Mouse (Mus musculus): ENCODE results near the gene Ykt6. TPM values are rescaled to one million over a fixed set of nuclear protein-coding genes. Genes with fewer than 3 reads are reported as not detected.

The Ykt6 gene
- total and polyA plus RNA-seq, 3 experiments = 79.8 to 117 (median 95.8) TPM

- peaks cover 65 to 97% of the 10 kb centered on the region in 2 experiments for H3K36me3 ChIP-seq (replicated peaks in 1 of 2; ENCODE audit: control insufficient read depth in 1 of 2, insufficient read depth in 1 of 2, low read length in 1 of 2)
- TF ChIP-seq E2F4 (IDR thresholded peaks at IDR 0.05; ENCODE audit: insufficient replicate concordance, low read depth, low read length) (no peak), CHD2 (IDR thresholded peaks at IDR 0.05; ENCODE audit: low read length) (no peak), IRF4 (IDR thresholded peaks at IDR 0.05; ENCODE audit: low read depth, low read length) (no peak), MAFK (IDR thresholded peaks at IDR 0.05; ENCODE audit: insufficient replicate concordance, low read length) (no peak), POLR2A (IDR thresholded peaks at IDR 0.05; ENCODE audit: low read depth, low read length) (no peak), CTCF (conservative IDR thresholded peaks at IDR 0.05 in 1 of 2, IDR thresholded peaks at IDR 0.05 in 1 of 2; ENCODE audit: low read depth in 2 of 2, low read length in 2 of 2) (no peak), MAZ (IDR thresholded peaks at IDR 0.05; ENCODE audit: low read depth, low read length) (no peak), ZMIZ1 (IDR thresholded peaks at IDR 0.05; ENCODE audit: low read depth, low read length) (no peak), PAX5 (IDR thresholded peaks at IDR 0.05; ENCODE audit: low read length) (no peak), EP300 (IDR thresholded peaks at IDR 0.05; ENCODE audit: low read length) (no peak), JUND (conservative IDR thresholded peaks at IDR 0.05; ENCODE audit: low read depth, low read length) (no peak), BHLHE40 (IDR thresholded peaks at IDR 0.05; ENCODE audit: low read depth, low read length) (no peak), RCOR1 (conservative IDR thresholded peaks at IDR 0.05; ENCODE audit: low read depth, low read length) (no peak), SIN3A (IDR thresholded peaks at IDR 0.05; ENCODE audit: low read length) (no peak), CHD1 (IDR thresholded peaks at IDR 0.05; ENCODE audit: low read depth, low read length) (no peak), UBTF (IDR thresholded peaks at IDR 0.05; ENCODE audit: low read depth, low read length) (no peak), ZNF384 (IDR thresholded peaks at IDR 0.05; ENCODE audit: low read depth, low read length) (no peak), NRF1 (IDR thresholded peaks at IDR 0.05; ENCODE audit: low read depth, low read length) (no peak), MAX (IDR thresholded peaks at IDR 0.05; ENCODE audit: low read length) (no peak)
- dilution Hi-C loops (cut with MboI; ENCODE audit: extremely low pct_ligation_motif_present, extremely low pct_unique_long_range_greater_than_20kb, low sequenced_read_pairs) = no loop called here
- H3K27ac ChIP-seq (ENCODE audit: insufficient read depth, low read depth) = no peak overlapping the region
- no peaks in the 10 kb centered on the region for H3K4me1 ChIP-seq (ENCODE audit: control insufficient read depth in 1 of 2, insufficient read depth in 2 of 2)
- no peaks in the 10 kb centered on the region for H3K9me3 ChIP-seq (replicated peaks; ENCODE audit: low read length)
- H3K4me3 ChIP-seq (replicated peaks in 1 of 3; ENCODE audit: low read depth in 2 of 3, low read length in 2 of 3, poor library complexity in 1 of 3) = no peak overlapping the region
- in situ Hi-C loops (cut with MboI; ENCODE audit: low pct_ligation_motif_present, low pct_unique_long_range_greater_than_20kb, low sequenced_read_pairs) = no loop called here
- no peak for DNase-seq (ENCODE audit: extremely low read depth)
- H3K79me2 ChIP-seq (replicated peaks; ENCODE audit: control insufficient read depth, extremely low read depth, insufficient read depth, poor library complexity, severe bottlenecking) = no peaks in the 10 kb centered on the region
- H3K9ac ChIP-seq (ENCODE audit: insufficient read depth, low read depth) = no peak overlapping the region
- no peaks in the 10 kb centered on the region for H3K27me3 ChIP-seq (replicated peaks)
- no peak overlapping the region for H3K4me2 ChIP-seq (ENCODE audit: insufficient read depth, low read depth, poor library complexity, severe bottlenecking)
These were observed 11.3 kb downstream of the Ykt6 start for GRCm38 (mm10) chr11:5966751-5967150.

- dilution Hi-C loops (cut with MboI; ENCODE audit: extremely low pct_ligation_motif_present, extremely low pct_unique_long_range_greater_than_20kb, low sequenced_read_pairs) = no loop called here
- H3K36me3 ChIP-seq (replicated peaks in 1 of 2; ENCODE audit: control insufficient read depth in 1 of 2, insufficient read depth in 1 of 2, low read length in 1 of 2) = peaks cover 53 to 89% of the 10 kb centered on the region in 2 experiments
These were observed 12.7 kb downstream of the Ykt6 start for GRCm38 (mm10) chr11:5968223-5968622.

More at GRCm38 (mm10) chr11:5968223-5968622, 12.7 kb downstream of the Ykt6 start:
- H3K4me3 ChIP-seq (replicated peaks in 1 of 3; ENCODE audit: low read depth in 2 of 3, low read length in 2 of 3, poor library complexity in 1 of 3) = no peak overlapping the region
- H3K27me3 ChIP-seq (replicated peaks) = no peaks in the 10 kb centered on the region
- H3K9ac ChIP-seq (ENCODE audit: insufficient read depth, low read depth) = no peak overlapping the region
- H3K4me2 ChIP-seq (ENCODE audit: insufficient read depth, low read depth, poor library complexity, severe bottlenecking) = no peak overlapping the region
- no peak for DNase-seq (ENCODE audit: extremely low read depth)
- TF ChIP-seq RCOR1 (conservative IDR thresholded peaks at IDR 0.05; ENCODE audit: low read depth, low read length) (no peak), UBTF (IDR thresholded peaks at IDR 0.05; ENCODE audit: low read depth, low read length) (no peak), SIN3A (IDR thresholded peaks at IDR 0.05; ENCODE audit: low read length) (no peak), CHD2 (IDR thresholded peaks at IDR 0.05; ENCODE audit: low read length) (no peak), ETS1 (conservative IDR thresholded peaks at IDR 0.05; ENCODE audit: low read depth, low read length) (no peak), ZNF384 (IDR thresholded peaks at IDR 0.05; ENCODE audit: low read depth, low read length) (no peak), ZC3H11A (IDR thresholded peaks at IDR 0.05; ENCODE audit: low read depth, low read length) (no peak), PAX5 (IDR thresholded peaks at IDR 0.05; ENCODE audit: low read length) (no peak), IRF4 (IDR thresholded peaks at IDR 0.05; ENCODE audit: low read depth, low read length) (no peak), SMC3 (IDR thresholded peaks at IDR 0.05; ENCODE audit: low read depth, low read length) (no peak), MAFK (IDR thresholded peaks at IDR 0.05; ENCODE audit: insufficient replicate concordance, low read length) (no peak)
- H3K79me2 ChIP-seq (replicated peaks; ENCODE audit: control insufficient read depth, extremely low read depth, insufficient read depth, poor library complexity, severe bottlenecking) = no peaks in the 10 kb centered on the region
- H3K4me1 ChIP-seq (ENCODE audit: control insufficient read depth in 1 of 2, insufficient read depth in 2 of 2) = peaks cover 1 to 6% of the 10 kb centered on the region in 2 experiments; a peak in 3 of 4 replicates
- no peaks in the 10 kb centered on the region for H3K9me3 ChIP-seq (replicated peaks; ENCODE audit: low read length)
- in situ Hi-C loops (cut with MboI; ENCODE audit: low pct_ligation_motif_present, low pct_unique_long_range_greater_than_20kb, low sequenced_read_pairs) = no loop called here
- no peak overlapping the region for H3K27ac ChIP-seq (ENCODE audit: insufficient read depth, low read depth)
